Mouse (Mus musculus) small intestine, adult 2 months (tissue): ENCODE measurements at regions not wholly inside any gene's neighbourhood (a gene's known extent, or its start where the extent isn't known, plus 50 kb on each side); places are given as distances from the start of the nearest gene placed in this dataset.

ENCODE experiments used
- H3K27ac ChIP-seq: fragments of 200-500 bp; 2 replicates; pipeline ENCODE4 v1.5.1; 2012; ENCODE audit warnings: low read depth, low read length, control low read depth, inconsistent platforms; ENCODE audit not compliant: insufficient read depth
- H3K27me3 ChIP-seq: fragments of 200-500 bp; 2 replicates; pipeline ENCODE4 v1.6.1; 2012; ENCODE audit warnings: mild to moderate bottlenecking, moderate library complexity, low read length, inconsistent platforms; ENCODE audit not compliant: control insufficient read depth, insufficient read depth
- H3K36me3 ChIP-seq: fragments of 200-500 bp; 2 replicates; pipeline ENCODE4 v1.6.1; 2012; ENCODE audit warnings: mild to moderate bottlenecking, low read length, control low read depth, inconsistent platforms; ENCODE audit not compliant: control insufficient read depth, insufficient read depth
- H3K4me1 ChIP-seq: fragments of 200-500 bp; 2 replicates; pipeline ENCODE4 v1.6.1; 2012; ENCODE audit warnings: low read length, inconsistent platforms, mixed read lengths; ENCODE audit not compliant: control insufficient read depth, insufficient read depth, insufficient read length
- H3K4me3 ChIP-seq: fragments of 200-500 bp; 2 replicates; pipeline ENCODE4 v1.5.1; 2012; ENCODE audit warnings: low read depth, mild to moderate bottlenecking, control low read depth, inconsistent platforms, low read length, moderate library complexity
- CTCF ChIP-seq: fragments of 200-500 bp; IDR thresholded peaks from 2 replicates; pipeline ENCODE4 v1.5.1; 2012; ENCODE audit warnings: low read depth, mild to moderate bottlenecking, control low read depth, inconsistent platforms, low read length, moderate library complexity, mixed read lengths; ENCODE audit not compliant: insufficient replicate concordance, insufficient read length; ENCODE audit errors: extremely low read depth
- POLR2A ChIP-seq: fragments of 200-500 bp; IDR thresholded peaks from 2 replicates; pipeline ENCODE4 v1.6.1; 2012; ENCODE audit warnings: low read depth, mild to moderate bottlenecking, control low read depth, inconsistent platforms, low read length, moderate library complexity
- WGBS: fragments of 180-500 bp; shearing (Covaris S2); methylation state at CpG from one replicate; pipeline ENCODE4 v1.1.7; 2018; 5-methylcytosine and 5-hydroxymethylcytosine counted together

DNA sequence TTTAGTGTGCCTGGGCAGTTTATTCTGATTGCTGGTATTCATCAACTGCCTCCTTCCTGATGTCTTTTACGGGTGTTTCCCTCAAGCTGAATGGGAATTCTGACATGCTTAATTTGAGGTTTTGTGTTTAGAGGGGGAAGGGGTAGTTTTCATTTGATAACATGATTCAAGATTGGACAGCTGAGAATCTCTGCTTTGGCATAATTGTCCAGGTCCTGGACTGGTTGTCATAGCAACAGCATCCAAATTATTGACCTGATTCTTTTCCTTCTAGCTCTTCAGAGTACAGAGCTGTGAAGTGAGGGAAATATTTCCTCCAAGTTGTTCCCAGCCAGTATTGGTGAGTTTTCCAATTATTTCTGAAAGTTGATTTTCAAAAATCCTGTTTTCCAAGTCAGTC, 137.7 kb upstream of the Prkcq start:
- TF ChIP-seq POLR2A (no peak), CTCF (no peak)

DNA sequence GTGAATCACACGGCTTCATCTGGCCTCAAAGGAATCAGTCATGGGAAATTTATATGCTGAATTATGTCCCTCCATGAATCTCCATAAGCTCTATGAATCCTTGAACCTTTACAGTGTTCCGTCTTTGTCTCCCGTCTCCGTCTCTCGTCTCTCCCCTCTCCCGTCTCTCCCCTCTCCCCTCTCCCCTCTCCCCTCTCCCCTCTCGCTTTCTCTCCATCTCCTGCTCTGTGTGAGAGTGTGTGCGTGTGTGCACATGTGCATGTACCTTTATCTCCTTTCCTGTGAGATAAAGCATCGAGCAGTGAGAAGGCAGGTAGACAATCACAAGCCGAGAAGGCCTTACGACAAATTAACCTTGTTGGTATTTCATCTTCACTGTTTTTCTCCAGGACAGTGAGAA, 134.6 kb upstream of the Prkcq start:
- Histone ChIP-seq H3K36me3 (no peaks in the 10 kb centered on the region), H3K27me3 (no peaks in the 10 kb centered on the region), H3K27ac (no peak overlapping the region), H3K4me3 (no peak overlapping the region), H3K4me1 (no peaks in the 10 kb centered on the region)
- TF ChIP-seq CTCF (no peak), POLR2A (no peak)
- 76% methylated on average over 11 of the region's 11 CpGs for WGBS

More for the DNA sequence above, 137.7 kb upstream of the Prkcq start:
- WGBS = 71% methylated on average over 1 of the region's 1 CpGs
- no peaks in the 10 kb centered on the region for H3K4me1 ChIP-seq
- H3K27me3 ChIP-seq = no peaks in the 10 kb centered on the region
- H3K27ac ChIP-seq = no peak overlapping the region
- no peaks in the 10 kb centered on the region for H3K36me3 ChIP-seq
- H3K4me3 ChIP-seq = no peak overlapping the region

DNA sequence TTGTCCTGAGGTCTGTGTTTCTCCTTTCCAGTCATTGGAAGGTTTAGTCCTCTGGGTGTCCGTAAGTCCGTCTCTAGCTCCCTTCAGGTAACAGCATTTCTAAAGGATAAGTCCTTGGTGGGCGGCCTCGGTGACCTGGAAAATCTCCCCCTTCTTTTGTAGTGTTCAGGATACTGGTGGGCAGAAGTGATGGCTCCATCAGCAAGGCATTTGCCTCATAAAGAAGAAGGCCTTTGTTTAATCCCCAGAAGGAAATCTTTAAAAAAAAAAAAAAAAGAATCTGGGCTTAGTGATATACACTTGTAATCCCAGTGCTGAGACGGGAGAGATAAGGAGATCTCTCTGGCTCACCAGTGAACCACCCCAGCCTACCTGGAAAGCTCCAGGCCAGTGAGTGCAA, 133.5 kb upstream of the Prkcq start:
- no peak overlapping the region for H3K4me3 ChIP-seq
- TF ChIP-seq POLR2A (no peak), CTCF (no peak)
- WGBS = 93% methylated on average over 5 of the region's 5 CpGs

DNA sequence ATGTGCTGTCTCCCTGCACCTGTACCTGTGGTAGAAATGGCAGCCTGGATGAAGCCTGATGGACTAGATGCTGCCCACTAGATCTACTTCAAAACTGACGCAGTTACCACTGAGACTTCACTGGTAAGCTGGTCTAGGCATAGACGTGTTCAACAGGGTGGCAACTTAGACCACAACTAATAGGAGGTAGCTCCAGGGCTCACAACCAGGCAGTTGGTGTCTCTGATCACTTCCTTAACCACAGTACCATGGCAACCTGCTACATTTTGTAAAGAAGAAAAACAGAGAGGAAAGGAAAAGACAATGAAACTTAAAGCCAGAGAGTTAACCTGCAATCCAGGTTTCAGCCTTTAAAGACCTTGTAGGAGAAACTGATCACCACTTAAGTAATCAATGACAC, 131.9 kb upstream of the Prkcq start:
- 72% methylated on average over 2 of the region's 2 CpGs for WGBS
- H3K4me1 ChIP-seq = no peaks in the 10 kb centered on the region
- H3K36me3 ChIP-seq = no peaks in the 10 kb centered on the region
- H3K27ac ChIP-seq = no peak overlapping the region
- TF ChIP-seq CTCF (no peak), POLR2A (no peak)
- H3K27me3 ChIP-seq = no peaks in the 10 kb centered on the region
- no peak overlapping the region for H3K4me3 ChIP-seq

More for the DNA sequence above, 133.5 kb upstream of the Prkcq start:
- no peak overlapping the region for H3K27ac ChIP-seq
- H3K4me1 ChIP-seq = no peaks in the 10 kb centered on the region
- no peaks in the 10 kb centered on the region for H3K36me3 ChIP-seq
- H3K27me3 ChIP-seq = no peaks in the 10 kb centered on the region

DNA sequence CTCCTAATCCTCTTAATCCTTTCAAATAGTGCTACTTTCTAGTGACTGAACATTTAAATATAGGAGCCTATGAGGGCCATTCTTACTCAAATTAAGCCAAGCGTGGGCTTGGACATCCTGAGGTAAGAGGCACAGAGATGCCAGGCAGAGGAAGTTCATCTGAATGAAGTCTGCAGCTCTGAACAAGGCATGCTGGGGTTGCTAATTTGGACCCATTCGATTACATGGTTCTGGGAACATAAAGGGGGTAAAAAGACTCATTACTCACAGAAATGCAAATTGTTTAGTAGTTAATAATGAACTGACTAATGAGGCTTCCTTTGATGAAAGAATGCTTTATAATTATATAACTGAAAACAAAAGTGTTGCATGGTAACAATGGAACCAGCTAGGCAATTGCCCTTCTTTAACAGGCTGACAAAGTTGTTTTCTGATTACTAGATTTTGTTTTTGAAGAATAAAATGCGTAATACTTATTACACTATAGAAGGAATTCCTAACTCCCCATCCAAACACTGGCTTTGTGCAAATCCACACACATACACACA, 127.1 kb upstream of the Prkcq start:
- H3K4me3 ChIP-seq = no peak overlapping the region
- WGBS = 84% methylated on average over 3 of the region's 3 CpGs
- no peak for TF ChIP-seq CTCF
- TF ChIP-seq POLR2A = no peak
- no peaks in the 10 kb centered on the region for H3K36me3 ChIP-seq
- no peaks in the 10 kb centered on the region for H3K27me3 ChIP-seq
- no peaks in the 10 kb centered on the region for H3K4me1 ChIP-seq
- no peak overlapping the region for H3K27ac ChIP-seq

DNA sequence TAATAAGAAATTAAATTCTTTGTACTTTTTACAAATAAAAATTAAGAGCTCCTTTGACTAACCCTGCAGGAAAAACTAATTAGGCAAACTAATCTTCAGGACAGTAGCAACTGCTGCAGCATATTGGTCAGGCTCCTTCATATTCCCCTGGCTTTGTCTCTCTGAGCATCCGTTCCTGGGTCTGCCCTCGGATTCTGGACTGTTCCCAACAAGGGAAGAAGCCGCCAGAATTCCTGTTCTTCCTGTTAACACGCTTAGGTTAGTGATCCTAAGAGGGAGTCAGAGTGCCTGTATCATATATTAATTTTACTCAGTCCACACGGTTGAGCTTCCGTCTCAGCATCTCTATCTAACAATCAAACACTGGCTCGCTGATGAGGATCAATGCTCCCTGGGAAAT, 120.3 kb upstream of the Prkcq start:
- no peaks in the 10 kb centered on the region for H3K4me1 ChIP-seq
- H3K36me3 ChIP-seq = no peaks in the 10 kb centered on the region
- 82% methylated on average over 7 of the region's 7 CpGs for WGBS
- no peak overlapping the region for H3K4me3 ChIP-seq
- TF ChIP-seq POLR2A = no peak
- H3K27me3 ChIP-seq = no peaks in the 10 kb centered on the region
- no peak overlapping the region for H3K27ac ChIP-seq

DNA sequence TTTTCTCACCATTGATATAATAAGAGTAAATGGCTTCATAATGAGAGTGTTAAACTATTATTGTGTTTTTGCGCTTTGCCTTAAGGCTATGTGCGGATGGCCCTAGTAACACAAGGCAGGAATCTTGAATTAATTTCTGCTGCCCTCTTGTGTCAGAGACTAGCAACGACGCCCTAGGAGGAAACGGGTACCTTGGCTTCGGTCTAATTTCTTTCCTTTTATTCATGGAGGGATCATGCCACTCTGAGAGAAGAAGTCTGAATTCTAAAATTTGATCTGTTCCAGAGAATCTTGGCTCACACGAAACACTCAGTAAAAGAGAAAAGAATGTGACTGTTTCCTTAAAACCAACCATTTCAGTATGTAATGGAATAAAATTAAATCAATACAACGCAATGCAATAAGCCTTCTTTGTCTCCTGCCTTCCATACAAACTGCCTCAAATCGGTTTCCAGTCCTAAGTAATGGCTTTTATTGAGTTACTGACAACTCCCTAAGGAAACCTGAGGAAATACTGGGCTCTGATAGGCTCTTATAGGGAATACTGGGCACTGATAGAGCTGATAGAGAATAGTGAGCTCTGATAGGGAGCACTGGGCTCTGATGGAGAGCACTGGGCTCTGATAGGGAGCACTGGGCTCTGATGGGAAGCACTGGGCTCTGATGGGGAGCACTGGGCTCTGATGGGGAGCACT, 112.0 kb upstream of the Prkcq start:
- H3K27me3 ChIP-seq = no peaks in the 10 kb centered on the region
- 23% methylated on average over 9 of the region's 9 CpGs for WGBS
- no peak overlapping the region for H3K4me3 ChIP-seq
- H3K4me1 ChIP-seq = no peaks in the 10 kb centered on the region
- no peak overlapping the region for H3K27ac ChIP-seq
- TF ChIP-seq POLR2A (no peak), CTCF (no peak)
- no peaks in the 10 kb centered on the region for H3K36me3 ChIP-seq

DNA sequence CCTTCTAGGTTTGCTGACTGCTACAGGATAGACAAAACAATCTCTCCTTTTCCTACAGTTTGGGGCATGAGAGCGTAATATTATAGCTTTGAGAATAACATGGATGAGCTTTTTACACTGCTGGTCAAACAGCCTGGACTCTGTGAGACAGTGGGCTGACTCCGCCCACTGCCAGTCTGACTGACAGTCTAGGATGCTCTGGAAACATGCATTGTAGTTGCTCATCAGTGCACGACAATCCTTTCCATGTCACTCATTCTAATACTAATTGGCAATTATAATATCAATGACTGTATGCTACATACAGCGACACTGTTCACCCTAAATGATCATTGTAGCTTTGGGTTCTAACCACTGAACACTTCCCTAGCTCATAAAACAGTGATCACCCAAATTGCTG, 104.5 kb upstream of the Prkcq start:
- Histone ChIP-seq H3K27me3 (no peaks in the 10 kb centered on the region), H3K27ac (no peak overlapping the region), H3K4me1 (no peaks in the 10 kb centered on the region), H3K4me3 (no peak overlapping the region), H3K36me3 (no peaks in the 10 kb centered on the region)
- TF ChIP-seq POLR2A (no peak), CTCF (no peak)
- 82% methylated on average over 4 of the region's 4 CpGs for WGBS
